Comparison of ENCODE assay signal across 26 mouse cellular contexts in the genomic region with DNA sequence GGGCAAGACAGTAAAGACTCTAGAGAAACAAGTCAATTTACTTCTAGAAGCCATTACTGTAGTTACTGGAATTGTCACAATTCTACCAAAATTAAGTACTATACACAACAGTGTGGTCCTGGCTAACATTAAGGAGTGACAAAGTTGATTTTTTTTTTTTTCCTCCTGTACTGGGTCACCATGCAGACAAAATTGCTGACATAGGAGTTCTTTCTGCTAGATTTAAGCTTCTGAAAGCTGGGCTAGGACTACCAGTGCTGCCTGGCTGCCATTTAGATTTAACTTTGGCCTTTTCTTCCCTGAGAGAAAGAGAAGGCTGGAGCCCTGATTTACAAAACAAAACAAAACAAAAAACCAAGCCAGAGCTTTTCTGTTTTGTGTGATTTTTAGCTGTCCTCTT.
"Had no signal": no experiment of that assay in that cellular context is flagged by ENCODE, and none has a peak within 500 bp of the region (broad histone marks: within the 10 kb centered on the region; RNA-seq: fewer than 3 reads in every experiment).

No protein-coding gene starts in this region.

- H3K9me3 ChIP-seq: embryonic facial prominence, embryonic 10.5 days; embryonic facial prominence, embryonic 12.5 days; embryonic facial prominence, embryonic 13.5 days; embryonic facial prominence, embryonic 15.5 days; forebrain, embryonic 10.5 days; forebrain, embryonic 12.5 days; forebrain, embryonic 13.5 days; forebrain, embryonic 15.5 days; heart, embryonic 10.5 days had no signal

- H3K27ac ChIP-seq: embryonic facial prominence, embryonic 10.5 days; embryonic facial prominence, embryonic 12.5 days; embryonic facial prominence, embryonic 13.5 days; embryonic facial prominence, embryonic 15.5 days; forebrain, embryonic 10.5 days; forebrain, embryonic 12.5 days; forebrain, embryonic 13.5 days; forebrain, embryonic 15.5 days; gastrocnemius, adult 2 months; heart, adult 2 months; heart, embryonic 10.5 days had no signal

- ATAC-seq: forebrain, embryonic 13.5 days; forebrain, embryonic 14.5 days; forebrain, embryonic 15.5 days; forebrain, embryonic 16.5 days; forebrain, postnatal 0 days had no signal

- H3K27me3 ChIP-seq: embryonic facial prominence, embryonic 12.5 days; embryonic facial prominence, embryonic 13.5 days; embryonic facial prominence, embryonic 15.5 days; forebrain, embryonic 12.5 days; forebrain, embryonic 13.5 days; forebrain, embryonic 15.5 days had no signal

- H3K4me3 ChIP-seq: embryonic facial prominence, embryonic 10.5 days; embryonic facial prominence, embryonic 12.5 days; embryonic facial prominence, embryonic 13.5 days; embryonic facial prominence, embryonic 15.5 days; erythroblast, embryonic 14.5 days; forebrain, embryonic 10.5 days; forebrain, embryonic 12.5 days; forebrain, embryonic 13.5 days; forebrain, embryonic 15.5 days; gastrocnemius, adult 2 months; heart, adult 2 months; heart, embryonic 10.5 days had no signal

- H3K36me3 ChIP-seq: embryonic facial prominence, embryonic 15.5 days; forebrain, embryonic 15.5 days had no signal

- H3K4me2 ChIP-seq: embryonic facial prominence, embryonic 12.5 days; embryonic facial prominence, embryonic 13.5 days; embryonic facial prominence, embryonic 15.5 days; forebrain, embryonic 12.5 days; forebrain, embryonic 13.5 days; forebrain, embryonic 15.5 days; heart, embryonic 11.5 days had no signal

- DNase-seq: cerebellum, postnatal 10 days; cerebellum, postnatal 14 days; cerebellum, postnatal 25 days; cerebellum, postnatal 36 days; embryo, embryonic 11 days; forebrain, postnatal 0 days; gastrocnemius, adult 2 months; gastrocnemius, postnatal 10 days; gastrocnemius, postnatal 14 days; gastrocnemius, postnatal 36 days; heart, adult 11 months; heart, adult 18-20 months; heart, adult 2 months had no signal

- H3K9ac ChIP-seq: embryonic facial prominence, embryonic 12.5 days; embryonic facial prominence, embryonic 13.5 days; embryonic facial prominence, embryonic 15.5 days; forebrain, embryonic 12.5 days; forebrain, embryonic 13.5 days; forebrain, embryonic 15.5 days; forebrain, postnatal 0 days had no signal

- H3K4me1 ChIP-seq: embryonic facial prominence, embryonic 10.5 days; embryonic facial prominence, embryonic 12.5 days; embryonic facial prominence, embryonic 13.5 days; embryonic facial prominence, embryonic 15.5 days; forebrain, embryonic 10.5 days; forebrain, embryonic 12.5 days; forebrain, embryonic 13.5 days; forebrain, embryonic 15.5 days; heart, embryonic 10.5 days had no signal
